Mouse (Mus musculus) midbrain, embryonic 11.5 days (tissue): ENCODE results near the gene Sgcd. TPM values are rescaled to one million over a fixed set of nuclear protein-coding genes. Genes with fewer than 3 reads are reported as not detected.

Experiments used
- ATAC-seq: fragments of 200-750 bp; cut with Nextera tagmentation; 2 replicates; pipeline ENCODE4 v1.8.0; 2017; ENCODE audit warnings: moderate TSS enrichment, moderate library complexity; ENCODE audit not compliant: low FRiP score
- DNase-seq: peaks from one replicate; pipeline ENCODE4 v3.0.0; 2015; ENCODE audit warnings: low spot score; ENCODE audit errors: missing footprints
- H3K27ac ChIP-seq: fragments of 300-500 bp; sonication (generic); 2 replicates; pipeline ENCODE4 v1.5.1; 2014; ENCODE audit warnings: low read depth, low read length
- H3K27me3 ChIP-seq: fragments of 300-500 bp; sonication (generic); 2 replicates; pipeline ENCODE4 v1.6.1; 2014; ENCODE audit warnings: mild to moderate bottlenecking, low read length, moderate library complexity, mixed read lengths; ENCODE audit not compliant: control insufficient read depth, insufficient read depth
- H3K36me3 ChIP-seq: fragments of 300-500 bp; sonication (generic); 2 replicates; pipeline ENCODE4 v1.6.1; 2014; ENCODE audit warnings: mild to moderate bottlenecking, low read length, moderate library complexity, mixed read lengths; ENCODE audit not compliant: control insufficient read depth, insufficient read depth
- H3K4me1 ChIP-seq: fragments of 300-500 bp; sonication (generic); 2 replicates; pipeline ENCODE4 v1.6.1; 2014; ENCODE audit warnings: low read length; ENCODE audit not compliant: control insufficient read depth, insufficient read depth
- H3K4me2 ChIP-seq: fragments of 300-500 bp; sonication (generic); 2 replicates; pipeline ENCODE4 v1.6.1; 2014; ENCODE audit warnings: mild to moderate bottlenecking, moderate library complexity
- H3K4me3 ChIP-seq: fragments of 300-500 bp; sonication (generic); 2 replicates; pipeline ENCODE4 v1.5.1; 2014; ENCODE audit warnings: low read depth, low read length
- H3K9ac ChIP-seq: fragments of 300-500 bp; sonication (generic); 2 replicates; pipeline ENCODE4 v1.6.1; 2014; ENCODE audit warnings: low read length
- H3K9me3 ChIP-seq: fragments of 300-500 bp; sonication (generic); 2 replicates; pipeline ENCODE4 v1.6.1; 2016; ENCODE audit warnings: low read length; ENCODE audit not compliant: control insufficient read depth
- WGBS: fragments of 180-500 bp; shearing (Covaris S2); extraction: QIAGEN DNeasy Blood & Tissue Kit; methylation state at CpG from one replicate; pipeline ENCODE4 v1.1.7; 2014; 5-methylcytosine and 5-hydroxymethylcytosine counted together
- polyA plus RNA-seq: library from polyadenylated mRNA; unstranded; fragments of >200 nt; fragmentation: Nextera tagmentation; extraction: Ambion mirVana; gene quantifications from 2 replicates; pipeline ENCODE4 v1.2.1, GENCODE M21; 2014

The Sgcd gene
- polyA plus RNA-seq, 1 experiment from 2014 or later = 1.4 TPM

GRCm38 (mm10) chr11:46920244-46920643 is 1068.5 kb downstream of the Sgcd start:
- Histone ChIP-seq H3K27ac (no peak overlapping the region), H3K4me2 (no peak overlapping the region), H3K4me3 (no peak overlapping the region), H3K4me1 (no peaks in the 10 kb centered on the region), H3K9ac (no peak overlapping the region), H3K27me3 (no peaks in the 10 kb centered on the region), H3K9me3 (no peaks in the 10 kb centered on the region), H3K36me3 (no peaks in the 10 kb centered on the region)
- DNase-seq = no peak
- ATAC-seq = no peak
- WGBS = 88% methylated on average over 1 of the region's 1 CpGs

GRCm38 (mm10) chr11:46912656-46913237 is 1076.0 kb downstream of the Sgcd start:
- Histone ChIP-seq H3K4me3 (no peak overlapping the region), H3K9ac (no peak overlapping the region), H3K27me3 (no peaks in the 10 kb centered on the region), H3K4me1 (no peaks in the 10 kb centered on the region), H3K4me2 (no peak overlapping the region), H3K9me3 (no peaks in the 10 kb centered on the region), H3K36me3 (no peaks in the 10 kb centered on the region), H3K27ac (no peak overlapping the region)
- ATAC-seq (no peak), DNase-seq (no peak)
- whole genome bisulfite sequencing = 87% methylated on average over 5 of the region's 5 CpGs

DNA sequence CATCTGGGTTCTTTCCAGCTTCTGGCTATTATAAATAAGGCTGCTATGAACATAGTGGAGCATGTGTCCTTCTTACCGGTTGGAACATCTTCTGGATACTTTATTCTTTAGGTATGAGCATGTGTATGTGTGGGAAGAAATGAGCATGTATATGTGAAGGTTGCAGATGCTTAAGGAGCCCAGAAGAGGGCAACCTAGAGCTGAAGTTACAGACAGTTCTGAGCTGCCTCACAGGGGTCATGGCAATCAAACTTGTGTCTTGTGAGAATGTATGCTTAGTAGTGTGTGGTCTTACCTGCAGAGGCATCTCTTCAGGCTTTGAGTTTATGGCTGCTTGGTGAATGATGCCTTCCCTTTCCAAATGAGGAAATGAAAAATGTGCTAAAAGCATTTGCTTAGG is 1084.5 kb downstream of the Sgcd start:
- ATAC-seq (no peak), DNase-seq (no peak)
- Histone ChIP-seq H3K9ac (no peak overlapping the region), H3K4me1 (no peaks in the 10 kb centered on the region), H3K36me3 (no peaks in the 10 kb centered on the region), H3K4me2 (no peak overlapping the region), H3K4me3 (no peak overlapping the region), H3K27ac (no peak overlapping the region), H3K27me3 (no peaks in the 10 kb centered on the region), H3K9me3 (no peaks in the 10 kb centered on the region)
- WGBS = 94% methylated on average over 1 of the region's 1 CpGs

GRCm38 (mm10) chr11:46889093-46889492 is 1099.7 kb downstream of the Sgcd start:
- no peaks in the 10 kb centered on the region for H3K9me3 ChIP-seq
- WGBS = 87% methylated on average over 3 of the region's 3 CpGs
- H3K9ac ChIP-seq = no peak overlapping the region
- H3K4me3 ChIP-seq = no peak overlapping the region
- H3K4me1 ChIP-seq = no peaks in the 10 kb centered on the region
- H3K36me3 ChIP-seq = no peaks in the 10 kb centered on the region
- ATAC-seq (no peak), DNase-seq (no peak)
- H3K4me2 ChIP-seq = no peak overlapping the region
- H3K27me3 ChIP-seq = no peaks in the 10 kb centered on the region
- no peak overlapping the region for H3K27ac ChIP-seq

DNA sequence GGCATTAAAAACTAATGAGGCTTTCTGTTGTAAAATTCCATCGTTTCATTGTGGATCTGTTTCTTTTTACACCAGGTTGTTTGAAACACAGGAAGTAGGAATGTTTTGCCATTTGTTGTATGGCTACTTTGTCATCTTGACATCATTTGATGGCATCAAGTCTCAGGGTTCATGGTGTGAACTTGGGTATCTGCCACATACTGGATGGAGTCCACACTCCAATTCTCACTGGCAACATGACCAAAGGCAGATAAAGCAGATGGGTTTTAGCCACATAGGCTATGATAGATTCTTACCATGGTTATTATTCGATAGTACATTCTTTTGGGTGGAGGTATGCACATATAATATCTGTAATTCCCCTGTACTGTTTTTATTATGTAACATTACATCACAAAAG is 1106.3 kb downstream of the Sgcd start:
- H3K4me1 ChIP-seq = no peaks in the 10 kb centered on the region
- 83% methylated on average over 2 of the region's 2 CpGs for WGBS

GRCm38 (mm10) chr11:46875774-46876173 is 1113.0 kb downstream of the Sgcd start:
- ATAC-seq (no peak), DNase-seq (no peak)
- H3K27me3 ChIP-seq = no peaks in the 10 kb centered on the region
- no peak overlapping the region for H3K4me3 ChIP-seq
- H3K27ac ChIP-seq = no peak overlapping the region
- H3K4me1 ChIP-seq = no peaks in the 10 kb centered on the region
- H3K36me3 ChIP-seq = no peaks in the 10 kb centered on the region
- no peak overlapping the region for H3K9ac ChIP-seq
- no peak overlapping the region for H3K4me2 ChIP-seq
- 88% methylated on average over 1 of the region's 1 CpGs for WGBS
- H3K9me3 ChIP-seq = no peaks in the 10 kb centered on the region

More for the DNA sequence above, 1106.3 kb downstream of the Sgcd start:
- DNase-seq (no peak), ATAC-seq (no peak)
- Histone ChIP-seq H3K27ac (no peak overlapping the region), H3K36me3 (no peaks in the 10 kb centered on the region), H3K9me3 (no peaks in the 10 kb centered on the region), H3K9ac (no peak overlapping the region), H3K27me3 (no peaks in the 10 kb centered on the region), H3K4me3 (no peak overlapping the region), H3K4me2 (no peak overlapping the region)

DNA sequence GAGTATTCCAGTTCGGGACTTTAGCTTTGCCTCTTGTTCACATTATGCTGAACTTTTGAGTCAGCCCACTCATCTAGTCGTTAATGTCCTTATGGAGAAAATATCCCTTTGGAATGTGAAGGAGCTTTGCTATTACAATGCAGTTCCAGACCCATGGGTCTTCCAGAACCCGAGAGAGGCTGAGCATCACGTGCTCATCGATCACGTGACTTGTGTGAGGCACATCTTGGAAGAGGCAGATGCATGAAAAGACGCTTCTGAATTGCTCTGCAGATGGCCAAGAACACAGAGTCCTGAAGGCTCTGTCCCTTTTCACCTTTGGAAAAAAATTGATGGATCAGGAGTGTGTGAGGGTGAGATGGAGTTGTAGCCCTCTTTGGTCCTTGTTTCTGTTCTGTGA is 1120.2 kb downstream of the Sgcd start:
- Histone ChIP-seq H3K27ac (no peak overlapping the region), H3K4me3 (no peak overlapping the region), H3K9me3 (no peaks in the 10 kb centered on the region), H3K36me3 (no peaks in the 10 kb centered on the region), H3K9ac (no peak overlapping the region), H3K4me2 (no peak overlapping the region), H3K4me1 (no peaks in the 10 kb centered on the region), H3K27me3 (no peaks in the 10 kb centered on the region)
- 87% methylated on average over 7 of the region's 7 CpGs for WGBS
- no peak for ATAC-seq
- no peak for DNase-seq

- peak; percentile 82 for DNase-seq
These were observed 1124.0 kb downstream of the Sgcd start for GRCm38 (mm10) chr11:46864809-46865208.

GRCm38 (mm10) chr11:46848221-46848971 is 1140.4 kb downstream of the Sgcd start:
- Histone ChIP-seq H3K9me3 (no peaks in the 10 kb centered on the region), H3K4me3 (no peak overlapping the region), H3K9ac (no peak overlapping the region), H3K27ac (no peak overlapping the region), H3K36me3 (no peaks in the 10 kb centered on the region), H3K27me3 (no peaks in the 10 kb centered on the region), H3K4me1 (no peaks in the 10 kb centered on the region), H3K4me2 (no peak overlapping the region)
- peak; percentile 35; the same call in 1 of the 2 replicates for ATAC-seq
- no peak for DNase-seq
- 44% methylated on average over 8 of the region's 8 CpGs for WGBS

More at GRCm38 (mm10) chr11:46864809-46865208, 1124.0 kb downstream of the Sgcd start:
- H3K4me2 ChIP-seq = no peak overlapping the region
- no peak overlapping the region for H3K9ac ChIP-seq
- peak; percentile 59; the same call in 1 of the 2 replicates for ATAC-seq
- H3K27ac ChIP-seq = no peak overlapping the region
- WGBS = 95% methylated on average over 1 of the region's 1 CpGs
- H3K9me3 ChIP-seq = no peaks in the 10 kb centered on the region
- H3K4me3 ChIP-seq = no peak overlapping the region
- H3K36me3 ChIP-seq = no peaks in the 10 kb centered on the region
- no peaks in the 10 kb centered on the region for H3K4me1 ChIP-seq
- no peaks in the 10 kb centered on the region for H3K27me3 ChIP-seq
